Mouse (Mus musculus) lung, postnatal 0 days (tissue): ENCODE measurements at regions not wholly inside any gene's neighbourhood (a gene's known extent, or its start where the extent isn't known, plus 50 kb on each side); places are given as distances from the start of the nearest gene placed in this dataset.

ENCODE experiments used
- ATAC-seq: fragments of 200-750 bp; cut with Nextera tagmentation; 2 replicates; pipeline ENCODE4 v1.8.0; 2017; ENCODE audit warnings: moderate library complexity
- DNase-seq: peaks from one replicate; pipeline ENCODE4 v3.0.0-alpha.2; 2016; ENCODE audit warnings: low spot score
- H3K27ac ChIP-seq: fragments of 300-500 bp; sonication (generic); 2 replicates; pipeline ENCODE4 v1.5.1; 2014; ENCODE audit warnings: antibody characterized with exemption, mild to moderate bottlenecking, low read length, mixed read lengths
- H3K27me3 ChIP-seq: fragments of 300-500 bp; sonication (generic); replicated peaks from 2 replicates; pipeline ENCODE4 v1.6.1; 2014; ENCODE audit warnings: low read length, mixed read lengths; ENCODE audit not compliant: insufficient read depth
- H3K36me3 ChIP-seq: fragments of 300-500 bp; sonication (generic); 2 replicates; pipeline ENCODE4 v1.6.1; 2014; ENCODE audit warnings: low read length, mixed read lengths; ENCODE audit not compliant: insufficient read depth
- H3K4me1 ChIP-seq: fragments of 300-500 bp; sonication (generic); 2 replicates; pipeline ENCODE4 v1.6.1; 2014; ENCODE audit warnings: antibody characterized with exemption, low read depth, low read length, mixed read lengths; ENCODE audit not compliant: insufficient read depth
- H3K4me2 ChIP-seq: fragments of 300-500 bp; sonication (generic); replicated peaks from 2 replicates; pipeline ENCODE4 v1.6.1; 2014; ENCODE audit warnings: low read depth, mild to moderate bottlenecking, low read length, moderate library complexity, mixed read lengths
- H3K4me3 ChIP-seq: fragments of 300-500 bp; sonication (generic); 2 replicates; pipeline ENCODE4 v1.5.1; 2014; ENCODE audit warnings: low read depth, low read length
- H3K9ac ChIP-seq: fragments of 300-500 bp; sonication (generic); replicated peaks from 2 replicates; pipeline ENCODE4 v1.6.1; 2014; ENCODE audit warnings: low read depth, mild to moderate bottlenecking
- H3K9me3 ChIP-seq: fragments of 300-500 bp; sonication (generic); 2 replicates; pipeline ENCODE4 v1.6.1; 2016; ENCODE audit warnings: low read length, mixed read lengths
- CTCF ChIP-seq: IDR thresholded peaks from 2 replicates; pipeline ENCODE4 v1.5.1; 2016; ENCODE audit warnings: antibody characterized with exemption, mild to moderate bottlenecking
- EP300 ChIP-seq: IDR thresholded peaks from 2 replicates; pipeline ENCODE4 v1.6.1; 2016; ENCODE audit warnings: antibody characterized with exemption, mild to moderate bottlenecking, control low read depth
- whole genome bisulfite sequencing: fragments of 180-500 bp; shearing (Covaris S2); extraction: QIAGEN DNeasy Blood & Tissue Kit; methylation state at CpG from one replicate; pipeline ENCODE4 v1.1.7; 2014; 5-methylcytosine and 5-hydroxymethylcytosine counted together

DNA sequence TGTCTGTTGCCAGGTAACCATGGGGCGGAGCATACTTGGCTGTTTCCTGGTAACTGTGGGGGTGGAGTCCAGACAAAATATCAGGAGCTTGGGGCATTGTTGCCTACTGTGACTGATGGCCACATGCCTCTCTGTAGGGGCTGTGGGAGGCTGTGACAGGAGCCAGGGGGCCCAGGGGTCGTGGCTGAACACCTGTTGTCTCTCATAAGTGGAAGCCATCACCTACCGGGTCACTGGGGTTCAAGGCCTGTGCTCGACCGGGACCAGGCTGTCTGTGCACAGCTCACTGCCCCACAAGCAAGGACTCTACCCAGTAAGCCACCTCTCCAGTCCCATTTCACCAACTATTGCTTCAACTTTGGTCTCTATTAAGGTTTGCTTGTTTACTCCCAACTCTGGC is 196.4 kb upstream of the Egln3 start:
- Histone ChIP-seq H3K4me1 (peaks cover 3% of the 10 kb centered on the region; the same call in 1 of the 2 replicates), H3K4me2 (no peak overlapping the region), H3K27ac (no peak overlapping the region), H3K9me3 (no peaks in the 10 kb centered on the region), H3K36me3 (no peaks in the 10 kb centered on the region), H3K9ac (no peak overlapping the region), H3K27me3 (no peaks in the 10 kb centered on the region), H3K4me3 (no peak overlapping the region)
- TF ChIP-seq CTCF, result no peak
- TF ChIP-seq EP300, result no peak
- 66% methylated on average over 5 of the region's 5 CpGs for WGBS
- no peak for ATAC-seq
- no peak for DNase-seq

DNA sequence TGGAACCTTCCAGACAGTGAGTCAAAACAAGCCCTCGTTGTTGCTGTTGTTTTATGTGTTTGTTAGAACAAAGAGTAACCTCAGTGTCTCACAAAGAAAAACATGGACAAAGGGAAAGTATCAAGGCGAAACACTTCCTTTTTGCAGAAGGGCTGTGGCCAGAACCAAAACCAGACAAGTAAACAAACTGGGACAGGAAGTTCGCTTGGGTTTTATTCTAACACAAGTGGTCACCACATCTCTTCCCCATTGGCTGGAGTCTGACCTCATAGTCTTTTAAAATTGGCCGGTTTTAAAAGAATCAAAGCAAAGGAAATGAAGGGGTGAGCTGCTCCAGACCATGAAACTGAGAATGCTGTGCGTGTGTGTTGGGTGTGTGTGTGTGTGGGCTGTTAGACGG is 194.4 kb upstream of the Egln3 start:
- Histone ChIP-seq H3K4me1 (no peaks in the 10 kb centered on the region), H3K27ac (no peak overlapping the region), H3K4me3 (no peak overlapping the region), H3K36me3 (no peaks in the 10 kb centered on the region), H3K27me3 (no peaks in the 10 kb centered on the region), H3K4me2 (no peak overlapping the region), H3K9me3 (no peaks in the 10 kb centered on the region), H3K9ac (no peak overlapping the region)
- DNase-seq (peak; percentile 45), ATAC-seq (peak; percentile 55)
- TF ChIP-seq EP300 (no peak), CTCF (no peak)
- WGBS, result 38% methylated on average over 6 of the region's 6 CpGs

DNA sequence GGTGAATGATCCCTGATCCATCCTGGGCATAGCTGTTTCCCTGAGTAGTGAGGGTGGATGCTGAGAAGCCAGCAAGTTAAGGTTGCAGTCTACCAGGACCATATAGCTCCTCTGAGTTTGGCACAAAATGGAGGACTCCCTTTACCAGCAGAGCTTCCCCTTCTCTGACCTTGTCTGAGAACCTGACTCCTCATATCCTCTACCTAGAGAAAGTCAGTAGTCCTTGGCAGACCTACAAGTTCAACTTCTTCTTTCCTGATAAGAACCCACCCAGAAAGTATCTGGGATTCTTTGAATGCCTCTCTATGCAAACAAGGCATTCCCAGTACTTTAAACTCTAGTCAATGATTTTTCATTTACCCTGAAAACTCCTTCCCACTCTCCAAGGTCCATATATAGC is 193.3 kb upstream of the Egln3 start:
- Histone ChIP-seq H3K27ac (no peak overlapping the region), H3K9ac (no peak overlapping the region), H3K36me3 (no peaks in the 10 kb centered on the region), H3K9me3 (no peaks in the 10 kb centered on the region), H3K4me2 (no peak overlapping the region), H3K4me3 (no peak overlapping the region), H3K4me1 (no peaks in the 10 kb centered on the region), H3K27me3 (no peaks in the 10 kb centered on the region)
- TF ChIP-seq EP300, result no peak
- TF ChIP-seq CTCF, result no peak
- ATAC-seq (no peak; the same call in 1 of the 2 replicates), DNase-seq (no peak)

DNA sequence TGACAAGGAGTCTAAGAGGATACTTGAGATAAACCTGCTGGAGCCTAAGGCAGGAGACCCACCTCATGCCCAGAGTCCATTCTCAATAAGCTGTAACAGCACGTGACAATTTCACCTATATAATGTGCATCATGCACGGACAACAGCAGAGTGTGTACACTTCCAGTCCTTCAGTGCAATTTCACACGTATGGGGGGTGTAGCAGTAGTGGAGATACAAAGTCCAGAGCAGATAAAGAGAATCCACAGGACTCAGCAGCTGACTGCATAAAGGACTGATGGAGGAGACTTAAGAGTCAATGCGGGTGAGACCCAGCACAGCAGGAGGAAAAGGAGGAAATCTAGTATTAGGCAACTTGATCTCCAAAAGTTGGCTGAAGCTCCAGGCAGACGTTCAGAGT is 192.7 kb upstream of the Egln3 start:
- no peaks in the 10 kb centered on the region for H3K27me3 ChIP-seq
- DNase-seq, result no peak

DNA sequence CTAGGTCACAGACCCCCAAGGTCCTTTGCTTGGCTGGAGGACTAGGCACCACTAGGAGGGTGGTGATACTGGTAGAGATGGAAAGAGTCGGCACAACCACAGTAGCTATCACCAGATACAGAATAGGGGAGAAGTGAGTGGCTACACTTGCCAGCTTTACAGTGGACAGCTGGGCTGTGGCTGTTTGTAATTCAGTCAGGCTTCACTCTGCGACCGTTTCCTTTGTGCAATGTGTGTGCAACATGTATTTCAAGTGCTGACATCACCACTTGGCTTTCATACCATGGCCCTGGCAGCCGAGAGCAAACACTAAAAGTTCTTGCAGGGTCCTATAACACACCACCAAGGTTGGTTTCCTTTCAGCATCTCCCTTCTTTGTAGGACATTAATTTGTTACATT is 181.7 kb upstream of the Egln3 start:
- DNase-seq (peak; percentile 89), ATAC-seq (peak; percentile 91)
- Histone ChIP-seq H3K4me3 (no peak overlapping the region), H3K27ac (no peak overlapping the region), H3K36me3 (no peaks in the 10 kb centered on the region), H3K4me2 (no peak overlapping the region), H3K9ac (no peak overlapping the region), H3K4me1 (no peaks in the 10 kb centered on the region), H3K9me3 (no peaks in the 10 kb centered on the region), H3K27me3 (no peaks in the 10 kb centered on the region)
- TF ChIP-seq EP300 (no peak), CTCF (no peak)
- WGBS, result 7% methylated on average over 4 of the region's 4 CpGs

More for the DNA sequence above, 192.7 kb upstream of the Egln3 start:
- TF ChIP-seq EP300, result no peak
- TF ChIP-seq CTCF, result no peak
- Histone ChIP-seq H3K36me3 (no peaks in the 10 kb centered on the region), H3K9me3 (no peaks in the 10 kb centered on the region), H3K4me1 (no peaks in the 10 kb centered on the region), H3K4me2 (no peak overlapping the region), H3K4me3 (no peak overlapping the region), H3K27ac (no peak overlapping the region), H3K9ac (no peak overlapping the region)
- 55% methylated on average over 5 of the region's 5 CpGs for WGBS
- no peak for ATAC-seq

DNA sequence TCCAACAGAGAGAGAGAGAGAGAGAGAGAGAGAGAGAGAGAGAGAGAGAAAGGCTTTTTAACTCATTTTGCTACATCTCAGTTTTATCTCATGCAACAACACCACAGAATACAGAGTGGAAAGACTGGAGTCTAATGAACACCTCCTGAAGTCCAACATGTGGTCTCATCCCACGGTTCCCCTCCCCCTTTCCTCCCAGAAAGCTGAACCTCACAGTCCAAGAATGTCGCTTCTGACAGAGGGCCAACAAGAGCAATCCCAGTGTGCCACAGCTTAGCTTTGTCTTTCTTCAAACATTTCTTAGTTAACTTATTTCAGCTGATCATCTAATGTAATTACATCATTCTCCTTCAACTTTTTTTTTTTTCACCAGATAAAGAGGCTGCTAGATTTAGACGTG is 180.5 kb upstream of the Egln3 start:
- TF ChIP-seq EP300 (no peak), CTCF (no peak)
- DNase-seq, result peak; percentile 28

DNA sequence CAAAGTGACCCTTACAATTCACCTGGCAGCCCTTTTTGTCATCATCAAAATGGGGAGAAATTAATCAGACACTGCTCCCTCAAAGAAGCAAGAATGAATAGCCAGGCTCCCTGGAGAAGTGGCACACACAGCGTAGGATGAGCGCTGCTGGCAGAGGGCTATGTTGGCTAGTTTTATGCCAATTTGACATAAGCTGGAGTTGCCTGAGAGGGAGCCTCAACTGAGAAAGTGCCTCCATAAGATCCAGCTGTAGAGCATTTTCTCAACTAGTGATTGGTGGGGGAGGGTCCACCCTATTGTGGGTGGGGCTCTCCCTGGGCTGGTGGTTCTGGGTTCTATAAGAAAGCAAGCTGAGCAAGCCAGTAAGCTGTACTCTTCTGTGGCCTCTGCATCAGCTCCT is 179.3 kb upstream of the Egln3 start:
- H3K4me3 ChIP-seq, result no peak overlapping the region
- H3K4me2 ChIP-seq, result no peak overlapping the region
- no peaks in the 10 kb centered on the region for H3K36me3 ChIP-seq
- no peaks in the 10 kb centered on the region for H3K27me3 ChIP-seq
- 100% methylated on average over 2 of the region's 2 CpGs for WGBS
- no peaks in the 10 kb centered on the region for H3K9me3 ChIP-seq
- TF ChIP-seq EP300, result no peak
- TF ChIP-seq CTCF, result no peak
- H3K27ac ChIP-seq, result no peak overlapping the region
- ATAC-seq (no peak), DNase-seq (no peak)
- no peaks in the 10 kb centered on the region for H3K4me1 ChIP-seq
- no peak overlapping the region for H3K9ac ChIP-seq

More for the DNA sequence above, 180.5 kb upstream of the Egln3 start:
- no peaks in the 10 kb centered on the region for H3K4me1 ChIP-seq
- no peak for ATAC-seq
- H3K36me3 ChIP-seq, result no peaks in the 10 kb centered on the region
- no peak overlapping the region for H3K4me2 ChIP-seq
- 36% methylated on average over 3 of the region's 3 CpGs for WGBS
- H3K9me3 ChIP-seq, result no peaks in the 10 kb centered on the region
- no peak overlapping the region for H3K4me3 ChIP-seq
- H3K9ac ChIP-seq, result no peak overlapping the region
- no peaks in the 10 kb centered on the region for H3K27me3 ChIP-seq
- H3K27ac ChIP-seq, result no peak overlapping the region
